Mouse (Mus musculus) liver, adult 2 months (tissue): ENCODE measurements around the gene Ppp1ca. TPM values are rescaled to one million over a fixed set of nuclear protein-coding genes. Genes with fewer than 3 reads are reported as not detected.
A peak's percentile ranks its signal among the peaks of the same experiment; 100 is the strongest.

ENCODE experiments used
- DNase-seq: peaks from one replicate; pipeline ENCODE4 v3.0.0-alpha.2; 2011; ENCODE audit warnings: low read depth, low spot score; ENCODE audit errors: extremely low read depth
- H3K27ac ChIP-seq: fragments of 200-500 bp; replicated peaks from 2 replicates; pipeline ENCODE4 v1.5.1; 2012; ENCODE audit warnings: low read depth, mild to moderate bottlenecking, control low read depth, inconsistent platforms, low read length; ENCODE audit not compliant: insufficient read depth
- H3K27me3 ChIP-seq: fragments of 200-500 bp; 2 replicates; pipeline ENCODE4 v1.6.1; 2012; ENCODE audit warnings: mild to moderate bottlenecking, moderate library complexity, low read length, inconsistent platforms; ENCODE audit not compliant: control insufficient read depth, insufficient read depth
- H3K36me3 ChIP-seq: fragments of 200-500 bp; 2 replicates; pipeline ENCODE4 v1.6.1; 2012; ENCODE audit warnings: low read length, inconsistent platforms; ENCODE audit not compliant: control insufficient read depth, insufficient read depth
- H3K4me1 ChIP-seq: fragments of 200-500 bp; 2 replicates; pipeline ENCODE4 v1.6.1; 2011; ENCODE audit warnings: low read length; ENCODE audit not compliant: control insufficient read depth, insufficient read depth
- H3K4me3 ChIP-seq: fragments of 200-500 bp; 2 replicates; pipeline ENCODE4 v1.5.1; 2011; ENCODE audit warnings: low read depth, mild to moderate bottlenecking, control low read depth, low read length, moderate library complexity; ENCODE audit not compliant: insufficient read depth
- H3K79me2 ChIP-seq: fragments of 200-500 bp; 2 replicates; pipeline ENCODE4 v1.6.1; 2012; ENCODE audit warnings: inconsistent platforms, mild to moderate bottlenecking, low read length, moderate library complexity; ENCODE audit not compliant: control insufficient read depth, insufficient read depth
- H3K9ac ChIP-seq: fragments of 200-500 bp; 2 replicates; pipeline ENCODE4 v1.6.1; 2012; ENCODE audit warnings: low read depth, mild to moderate bottlenecking, control low read depth, inconsistent platforms, low read length
- CTCF ChIP-seq: fragments of 200-500 bp; IDR thresholded peaks from 2 replicates; pipeline ENCODE4 v1.5.1; 2011; ENCODE audit warnings: low read depth, low read length, control low read depth
- POLR2A ChIP-seq: fragments of 200-500 bp; IDR thresholded peaks from 2 replicates; pipeline ENCODE4 v1.6.1; 2011; ENCODE audit warnings: low read length, control low read depth; ENCODE audit not compliant: insufficient read depth; ENCODE audit errors: extremely low read depth
- WGBS: fragments of 180-500 bp; shearing (Covaris S2); methylation state at CpG from one replicate; pipeline ENCODE4 v1.1.7; 2018; 5-methylcytosine and 5-hydroxymethylcytosine counted together
- polyA plus RNA-seq: library from polyadenylated mRNA; depleted of rRNA; stranded (reverse); fragments of >200 nt; gene quantifications from 2 replicates; pipeline ENCODE4 v1.2.3, GENCODE M21; 2012; rRNA removed
- total RNA-seq: library from RNA; depleted of rRNA; stranded (reverse); fragments of >200 nt; gene quantifications from 2 replicates; pipeline ENCODE4 v1.2.3, GENCODE M21; 2014; rRNA removed

Ppp1ca gene
- total RNA-seq (170 TPM in 2 replicates), polyA plus RNA-seq (399 and 571 TPM in 2 replicates)

GRCm38 (mm10) chr19:4191528-4192250, at the start of gene Ppp1ca:
Gene Ppp1ca (plus strand): TSS chr19:4192065.
- H3K79me2 ChIP-seq = peaks cover 14% of the 10 kb centered on the region
- peak within 1 kb of the TSS; percentile 73 for H3K27ac ChIP-seq
- peak within 1 kb of the TSS; percentile 96 for H3K4me3 ChIP-seq
- peak within 1 kb of the TSS; percentile 96 for H3K9ac ChIP-seq
- DNase-seq = peak; percentile 72
- WGBS = 7% methylated on average over 35 of the region's 47 CpGs
- H3K4me1 ChIP-seq = peaks cover 30% of the 10 kb centered on the region
- peaks cover 6% of the 10 kb centered on the region; the same call in 1 of the 2 replicates for H3K36me3 ChIP-seq
- TF ChIP-seq CTCF (peak; percentile 72), POLR2A (peak; percentile 90)
- no peaks in the 10 kb centered on the region for H3K27me3 ChIP-seq

- no peaks in the 10 kb centered on the region for H3K27me3 ChIP-seq
- H3K9ac ChIP-seq = no peak overlapping the region
- H3K36me3 ChIP-seq = no peaks in the 10 kb centered on the region
- no peak overlapping the region for H3K4me3 ChIP-seq
- no peak overlapping the region for H3K27ac ChIP-seq
- no peaks in the 10 kb centered on the region for H3K79me2 ChIP-seq
- H3K4me1 ChIP-seq = peaks cover 3% of the 10 kb centered on the region
- TF ChIP-seq POLR2A = no peak
- no peak for TF ChIP-seq CTCF
- DNase-seq = peak; percentile 40
- WGBS = 95% methylated on average over 18 of the region's 18 CpGs
These were observed 49.3 kb upstream of the Ppp1ca start for GRCm38 (mm10) chr19:4142416-4143173.

GRCm38 (mm10) chr19:4143759-4144268, 48.1 kb upstream of the Ppp1ca start, which contains the start of gene Cabp4:
Gene Cabp4 (minus strand): TSS chr19:4144033.
- WGBS = 84% methylated on average over 7 of the region's 7 CpGs
- Histone ChIP-seq H3K9ac (no peak within 1 kb of the TSS), H3K27ac (peak within 1 kb of the TSS; percentile 9; the same call in 1 of the 2 replicates), H3K4me1 (peaks cover 3% of the 10 kb centered on the region), H3K36me3 (no peaks in the 10 kb centered on the region), H3K4me3 (no peak within 1 kb of the TSS), H3K79me2 (peaks cover 3% of the 10 kb centered on the region; the same call in 1 of the 2 replicates), H3K27me3 (no peaks in the 10 kb centered on the region)
- TF ChIP-seq CTCF (no peak), POLR2A (no peak)
- no peak for DNase-seq

GRCm38 (mm10) chr19:4144550-4145498, 47.0 kb upstream of the Ppp1ca start:
- Histone ChIP-seq H3K27ac (peak overlapping the region; percentile 21; the same call in 1 of the 2 replicates), H3K4me3 (no peak overlapping the region), H3K79me2 (peaks cover 10% of the 10 kb centered on the region; the same call in 1 of the 2 replicates), H3K4me1 (peaks cover 12% of the 10 kb centered on the region), H3K9ac (no peak overlapping the region), H3K27me3 (no peaks in the 10 kb centered on the region), H3K36me3 (no peaks in the 10 kb centered on the region)
- WGBS = 85% methylated on average over 16 of the region's 16 CpGs
- TF ChIP-seq CTCF (no peak), POLR2A (no peak)
- DNase-seq = no peak

- H3K27me3 ChIP-seq = no peaks in the 10 kb centered on the region
- peaks cover 18% of the 10 kb centered on the region for H3K4me1 ChIP-seq
- WGBS = 96% methylated on average over 5 of the region's 5 CpGs
- no peak overlapping the region for H3K9ac ChIP-seq
- DNase-seq = no peak
- H3K79me2 ChIP-seq = peaks cover 15% of the 10 kb centered on the region; the same call in 1 of the 2 replicates
- no peak overlapping the region for H3K4me3 ChIP-seq
- no peaks in the 10 kb centered on the region for H3K36me3 ChIP-seq
- H3K27ac ChIP-seq = no peak overlapping the region
- TF ChIP-seq CTCF = no peak
- no peak for TF ChIP-seq POLR2A
These were observed 45.9 kb upstream of the Ppp1ca start for GRCm38 (mm10) chr19:4145936-4146335.
